Mouse (Mus musculus) neural tube, embryonic 11.5 days (tissue): ENCODE measurements around the gene Srp68. TPM values are rescaled to one million over a fixed set of nuclear protein-coding genes. Genes with fewer than 3 reads are reported as not detected.

Experiments
- ATAC-seq: fragments of 200-750 bp; cut with Nextera tagmentation; 2 replicates; pipeline ENCODE4 v1.8.0; 2017; ENCODE audit warnings: moderate number of reproducible peaks, mild to moderate bottlenecking, moderate TSS enrichment, moderate library complexity; ENCODE audit not compliant: insufficient read depth, low FRiP score, low TSS enrichment
- DNase-seq: peaks from one replicate; pipeline ENCODE4 v3.0.0-alpha.2; 2015; ENCODE audit warnings: low spot score
- H3K27ac ChIP-seq: fragments of 300-500 bp; sonication (generic); 2 replicates; pipeline ENCODE4 v1.5.1; 2014; ENCODE audit warnings: low read depth, mild to moderate bottlenecking, low read length
- H3K27me3 ChIP-seq: fragments of 300-500 bp; sonication (generic); 2 replicates; pipeline ENCODE4 v1.6.1; 2014; ENCODE audit warnings: mild to moderate bottlenecking, low read length, mixed read lengths; ENCODE audit not compliant: control insufficient read depth, insufficient read depth
- H3K36me3 ChIP-seq: fragments of 300-500 bp; sonication (generic); 2 replicates; pipeline ENCODE4 v1.6.1; 2014; ENCODE audit warnings: mild to moderate bottlenecking, low read length, moderate library complexity, mixed read lengths; ENCODE audit not compliant: control insufficient read depth, insufficient read depth
- H3K4me1 ChIP-seq: fragments of 300-500 bp; sonication (generic); 2 replicates; pipeline ENCODE4 v1.6.1; 2014; ENCODE audit warnings: low read length, mixed read lengths; ENCODE audit not compliant: control insufficient read depth, insufficient read depth
- H3K4me2 ChIP-seq: fragments of 300-500 bp; sonication (generic); 2 replicates; pipeline ENCODE4 v1.6.1; 2014; ENCODE audit warnings: low read depth, mild to moderate bottlenecking, moderate library complexity
- H3K4me3 ChIP-seq: fragments of 300-500 bp; sonication (generic); 2 replicates; pipeline ENCODE4 v1.5.1; 2014; ENCODE audit warnings: low read depth, low read length
- H3K9ac ChIP-seq: fragments of 300-500 bp; sonication (generic); 2 replicates; pipeline ENCODE4 v1.6.1; 2014; ENCODE audit warnings: mild to moderate bottlenecking, low read length
- H3K9me3 ChIP-seq: fragments of 300-500 bp; sonication (generic); 2 replicates; pipeline ENCODE4 v1.6.1; 2016; ENCODE audit warnings: low read length; ENCODE audit not compliant: control insufficient read depth
- WGBS: fragments of 180-500 bp; shearing (Covaris S2); extraction: QIAGEN DNeasy Blood & Tissue Kit; methylation state at CpG from one replicate; pipeline ENCODE4 v1.1.7; 2014; 5-methylcytosine and 5-hydroxymethylcytosine counted together
- polyA plus RNA-seq: library from polyadenylated mRNA; unstranded; fragments of >200 nt; fragmentation: Nextera tagmentation; extraction: Ambion mirVana; gene quantifications from 2 replicates; pipeline ENCODE4 v1.2.1, GENCODE M21; 2014

The Srp68 gene
- polyA plus RNA-seq, 1 experiment from 2014 or later: 87.4 TPM

DNA sequence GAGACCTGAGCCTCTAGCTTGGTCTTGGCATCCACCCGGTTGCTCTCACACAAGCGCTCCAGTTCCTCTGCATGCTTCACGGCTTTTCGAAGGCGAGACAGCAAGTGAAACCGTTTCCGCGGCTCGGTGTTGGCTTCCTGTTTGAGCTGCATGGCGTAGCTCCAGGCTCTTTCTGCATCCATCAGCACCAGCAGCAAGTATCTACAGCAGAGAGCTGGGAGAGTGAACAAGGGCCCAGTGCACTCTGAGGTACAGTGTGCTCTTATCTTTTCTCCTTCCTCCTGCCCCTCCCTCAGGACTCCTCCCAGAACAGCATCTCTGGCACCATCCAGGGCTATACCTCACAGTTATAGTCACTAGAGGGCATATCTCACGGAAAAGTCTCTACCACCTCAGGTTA is 8.7 kb downstream of the Srp68 start:
- ATAC-seq (no peak), DNase-seq (no peak)
- Histone ChIP-seq H3K4me3 (no peak overlapping the region), H3K36me3 (peaks cover 32% of the 10 kb centered on the region), H3K9me3 (no peaks in the 10 kb centered on the region), H3K9ac (no peak overlapping the region), H3K27ac (no peak overlapping the region), H3K4me2 (no peak overlapping the region), H3K4me1 (no peaks in the 10 kb centered on the region), H3K27me3 (no peaks in the 10 kb centered on the region)
- WGBS: 93% methylated on average over 11 of the region's 11 CpGs

DNA sequence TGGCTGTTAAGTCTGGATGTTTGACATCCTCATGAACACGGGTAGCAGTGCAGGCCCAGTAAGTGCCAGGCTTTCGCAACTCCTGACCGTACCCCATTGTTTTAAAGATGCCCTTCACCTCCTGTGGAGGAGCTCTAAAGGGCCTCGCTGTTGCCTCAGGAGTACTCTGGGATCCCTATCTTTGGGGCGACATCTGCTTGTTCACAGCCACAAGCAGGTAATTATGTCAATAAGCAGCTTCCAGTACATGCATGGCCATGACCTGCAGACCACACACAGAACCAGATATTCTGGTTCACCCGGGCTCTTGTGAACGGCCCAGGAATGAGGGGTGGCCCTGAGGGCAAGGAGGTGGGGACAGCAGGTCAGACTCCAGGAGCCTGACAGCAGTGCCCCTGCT is 13.8 kb downstream of the Srp68 start:
- H3K9ac ChIP-seq: no peak overlapping the region
- H3K4me1 ChIP-seq: no peaks in the 10 kb centered on the region
- H3K4me3 ChIP-seq: no peak overlapping the region
- H3K27me3 ChIP-seq: no peaks in the 10 kb centered on the region
- H3K9me3 ChIP-seq: no peaks in the 10 kb centered on the region
- DNase-seq (no peak), ATAC-seq (no peak)
- 86% methylated on average over 7 of the region's 7 CpGs for WGBS
- peaks cover 37% of the 10 kb centered on the region for H3K36me3 ChIP-seq
- H3K4me2 ChIP-seq: no peak overlapping the region
- H3K27ac ChIP-seq: no peak overlapping the region

DNA sequence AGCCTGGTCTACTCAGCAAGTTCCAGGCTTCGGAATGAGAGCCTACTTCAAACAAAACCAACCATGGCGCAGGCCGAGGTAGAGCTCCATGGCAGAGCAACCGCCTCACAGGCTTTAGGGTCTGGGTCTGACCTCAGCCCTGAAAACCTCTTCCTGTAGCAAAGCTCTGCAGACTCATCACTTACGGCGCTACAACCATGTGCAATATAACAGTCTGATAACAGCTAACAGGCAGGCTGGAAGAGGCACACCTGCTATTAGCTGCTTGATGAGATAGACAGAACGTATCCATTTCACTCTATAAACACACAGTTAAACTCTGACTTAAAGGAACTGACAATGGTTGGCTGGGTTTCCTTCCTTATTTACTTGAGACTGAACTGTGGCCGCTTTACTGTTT is 14.6 kb downstream of the Srp68 start:
- Histone ChIP-seq H3K27me3 (no peaks in the 10 kb centered on the region), H3K9me3 (no peaks in the 10 kb centered on the region), H3K4me2 (no peak overlapping the region), H3K4me1 (no peaks in the 10 kb centered on the region), H3K36me3 (peaks cover 37% of the 10 kb centered on the region), H3K9ac (no peak overlapping the region), H3K27ac (no peak overlapping the region), H3K4me3 (no peak overlapping the region)
- DNase-seq (no peak), ATAC-seq (no peak)
- 90% methylated on average over 8 of the region's 8 CpGs for WGBS

DNA sequence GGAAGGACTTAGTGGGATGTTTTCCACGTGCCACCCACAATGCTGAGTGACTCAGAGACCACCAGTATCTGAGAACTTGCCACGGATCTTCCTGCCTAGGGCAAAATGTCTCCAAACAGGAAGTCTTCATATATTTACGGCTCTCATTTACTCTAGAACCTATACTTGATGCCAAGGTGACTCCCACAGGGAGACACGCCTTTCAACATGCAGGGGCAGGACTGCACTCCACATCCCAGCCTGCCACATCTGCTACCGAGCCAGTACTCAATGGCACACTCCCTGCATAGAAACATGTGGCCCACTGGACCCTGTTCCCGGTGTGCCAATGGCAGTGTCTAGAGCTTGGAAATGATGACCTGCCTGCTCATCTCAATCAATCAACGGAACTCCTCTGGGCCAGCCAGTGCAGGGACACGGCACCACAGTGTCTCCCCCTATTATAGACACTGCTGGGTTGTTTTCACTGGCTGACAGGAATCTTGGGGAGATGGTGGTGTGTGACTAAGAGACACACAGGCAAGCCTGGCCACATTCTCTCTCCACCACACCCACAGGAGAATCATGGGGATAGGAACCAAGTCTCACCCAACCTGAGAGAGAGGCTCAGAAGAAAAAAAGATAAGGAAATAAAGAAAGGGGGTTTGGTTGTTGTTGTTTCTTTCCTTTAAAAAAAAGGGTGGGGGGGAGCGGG is 17.9 kb downstream of the Srp68 start:
- 88% methylated on average over 9 of the region's 9 CpGs for WGBS
- no peak overlapping the region for H3K9ac ChIP-seq
- no peaks in the 10 kb centered on the region for H3K9me3 ChIP-seq
- H3K27me3 ChIP-seq: no peaks in the 10 kb centered on the region
- H3K4me2 ChIP-seq: no peak overlapping the region
- no peaks in the 10 kb centered on the region for H3K4me1 ChIP-seq
- DNase-seq (no peak), ATAC-seq (no peak)
- H3K27ac ChIP-seq: no peak overlapping the region
- H3K4me3 ChIP-seq: no peak overlapping the region
- H3K36me3 ChIP-seq: peaks cover 30% of the 10 kb centered on the region

DNA sequence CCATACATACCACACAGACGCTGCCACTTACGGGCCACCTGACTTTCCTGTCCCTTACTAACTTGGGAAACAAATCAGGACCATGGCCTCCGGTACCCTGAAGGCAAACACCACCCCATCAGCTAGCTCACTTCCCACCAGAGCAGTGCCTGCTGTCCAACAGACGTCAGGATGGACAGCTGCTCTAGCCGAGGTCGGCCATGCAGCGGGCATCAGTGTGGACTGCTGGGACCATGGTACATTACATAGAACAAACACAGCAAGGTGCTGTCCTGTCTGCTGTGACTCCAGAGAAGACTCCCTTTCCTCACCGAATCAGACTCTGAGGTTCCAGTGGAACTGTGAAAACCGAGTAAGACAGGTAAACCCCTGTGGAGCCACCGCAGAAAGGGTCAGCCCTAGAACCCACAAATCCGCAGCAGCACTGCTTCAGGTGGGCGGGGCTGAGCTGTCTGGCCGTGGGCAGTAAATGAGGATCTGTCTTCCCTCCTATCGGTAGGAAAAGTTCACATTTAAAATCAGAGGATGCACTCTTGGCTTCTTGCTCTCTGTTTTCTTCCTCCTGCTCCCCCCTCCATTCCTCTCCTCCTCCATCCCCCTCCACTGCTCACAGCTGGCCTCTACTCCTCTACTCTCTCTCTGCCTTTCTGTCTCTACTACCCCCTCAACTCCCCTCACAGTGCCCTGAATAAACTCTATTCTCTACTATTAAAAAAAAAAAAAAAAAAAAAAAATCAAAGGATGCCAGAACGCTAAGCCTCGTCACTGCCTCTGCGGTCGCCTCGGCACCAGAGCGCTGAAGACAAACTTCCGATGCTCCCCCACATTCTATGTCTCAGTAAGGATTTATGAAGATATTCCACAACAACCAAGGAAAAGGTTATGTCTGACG is 18.7 kb downstream of the Srp68 start:
- H3K4me2 ChIP-seq: no peak overlapping the region
- no peak overlapping the region for H3K9ac ChIP-seq
- ATAC-seq: no peak
- DNase-seq: no peak
- H3K4me1 ChIP-seq: no peaks in the 10 kb centered on the region
- 87% methylated on average over 22 of the region's 22 CpGs for WGBS
- H3K27me3 ChIP-seq: no peaks in the 10 kb centered on the region
- H3K36me3 ChIP-seq: peaks cover 35% of the 10 kb centered on the region
- H3K9me3 ChIP-seq: no peaks in the 10 kb centered on the region
- no peak overlapping the region for H3K27ac ChIP-seq
- no peak overlapping the region for H3K4me3 ChIP-seq

DNA sequence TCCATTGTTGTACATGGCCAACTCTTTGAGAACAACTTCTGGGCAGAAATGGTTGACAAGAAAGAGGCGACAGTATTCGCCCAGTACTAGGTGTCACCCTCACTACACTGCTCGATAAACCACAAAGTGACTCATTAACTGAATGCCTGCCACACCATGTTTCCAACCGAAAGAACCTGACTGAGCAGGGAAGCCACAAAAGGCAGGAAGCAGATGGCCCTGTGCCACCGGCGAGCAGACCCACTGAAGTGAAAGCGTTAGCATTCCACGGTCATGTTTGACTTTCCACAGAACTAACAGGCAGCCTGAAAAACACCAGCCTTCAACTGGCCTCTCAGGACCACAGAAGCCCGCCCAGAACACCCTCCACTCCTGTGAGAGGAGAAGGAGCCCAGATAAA is 19.4 kb downstream of the Srp68 start:
- no peak overlapping the region for H3K4me2 ChIP-seq
- no peaks in the 10 kb centered on the region for H3K27me3 ChIP-seq
- no peak overlapping the region for H3K9ac ChIP-seq
- no peaks in the 10 kb centered on the region for H3K4me1 ChIP-seq
- ATAC-seq (no peak), DNase-seq (no peak)
- no peak overlapping the region for H3K27ac ChIP-seq
- H3K36me3 ChIP-seq: peaks cover 38% of the 10 kb centered on the region
- H3K4me3 ChIP-seq: no peak overlapping the region
- no peaks in the 10 kb centered on the region for H3K9me3 ChIP-seq
- 87% methylated on average over 9 of the region's 9 CpGs for WGBS

DNA sequence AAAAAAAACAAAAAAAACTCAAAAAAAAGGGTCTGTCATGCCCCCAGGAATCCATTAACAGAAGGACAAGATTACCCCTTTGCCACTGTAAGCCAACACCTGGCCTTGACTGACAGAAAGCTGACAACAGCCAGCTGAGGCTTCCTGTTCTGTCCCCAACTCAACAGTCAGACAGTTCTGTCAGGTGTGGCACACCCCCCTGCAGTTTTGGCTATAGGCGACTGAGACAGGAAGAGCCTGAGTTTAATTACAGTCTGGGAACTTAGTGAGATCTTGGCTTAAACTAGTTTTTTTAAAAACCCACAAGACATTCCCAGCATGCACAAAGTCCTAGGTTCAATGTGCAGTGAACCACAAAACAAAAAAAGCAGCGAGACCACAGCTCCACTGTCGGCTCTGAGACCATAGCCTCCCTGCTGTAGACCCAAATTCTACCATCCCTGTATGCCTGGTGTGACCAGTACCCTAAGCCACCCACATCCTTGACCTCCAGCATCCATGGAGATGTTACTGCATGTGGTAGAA is 20.9 kb downstream of the Srp68 start:
- Histone ChIP-seq H3K4me1 (no peaks in the 10 kb centered on the region), H3K4me2 (no peak overlapping the region), H3K9ac (no peak overlapping the region), H3K4me3 (no peak overlapping the region), H3K27me3 (no peaks in the 10 kb centered on the region), H3K27ac (no peak overlapping the region), H3K9me3 (no peaks in the 10 kb centered on the region), H3K36me3 (peaks cover 37% of the 10 kb centered on the region)
- no peak for ATAC-seq
- 89% methylated on average over 3 of the region's 3 CpGs for WGBS
- DNase-seq: no peak

DNA sequence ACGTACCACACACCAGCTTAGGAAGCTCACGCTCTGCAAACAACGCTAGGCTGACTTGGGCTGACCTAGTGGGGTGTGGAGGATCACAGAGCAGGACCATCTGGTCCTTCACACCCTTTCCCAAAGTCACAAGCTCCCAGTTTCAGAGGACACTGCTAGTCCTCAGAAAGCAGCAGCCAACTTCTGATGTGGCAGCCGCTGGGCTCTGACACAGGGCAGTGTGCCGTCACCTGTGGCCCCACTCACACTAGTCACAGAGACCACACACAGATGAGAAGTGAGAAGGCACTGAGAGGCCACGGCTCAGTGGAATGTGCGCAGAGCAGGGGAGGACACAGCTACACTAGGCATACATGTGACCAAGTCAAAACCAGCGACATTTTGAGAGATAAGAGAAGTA is 23.1 kb downstream of the Srp68 start:
- no peak overlapping the region for H3K27ac ChIP-seq
- H3K4me2 ChIP-seq: no peak overlapping the region
- H3K36me3 ChIP-seq: peaks cover 41% of the 10 kb centered on the region
- H3K4me3 ChIP-seq: no peak overlapping the region
- H3K9me3 ChIP-seq: no peaks in the 10 kb centered on the region
- no peak for ATAC-seq
- 91% methylated on average over 8 of the region's 8 CpGs for WGBS
- no peak overlapping the region for H3K9ac ChIP-seq
- H3K4me1 ChIP-seq: no peaks in the 10 kb centered on the region
- DNase-seq: no peak
- H3K27me3 ChIP-seq: no peaks in the 10 kb centered on the region
